Mouse (Mus musculus): ENCODE measurements around the gene Gdnf. TPM values are rescaled to one million over a fixed set of nuclear protein-coding genes. Genes with fewer than 3 reads are reported as not detected.

Gene Gdnf
- polyA plus RNA-seq, 1 experiment from 2014 or later: 1.5 TPM

DNA sequence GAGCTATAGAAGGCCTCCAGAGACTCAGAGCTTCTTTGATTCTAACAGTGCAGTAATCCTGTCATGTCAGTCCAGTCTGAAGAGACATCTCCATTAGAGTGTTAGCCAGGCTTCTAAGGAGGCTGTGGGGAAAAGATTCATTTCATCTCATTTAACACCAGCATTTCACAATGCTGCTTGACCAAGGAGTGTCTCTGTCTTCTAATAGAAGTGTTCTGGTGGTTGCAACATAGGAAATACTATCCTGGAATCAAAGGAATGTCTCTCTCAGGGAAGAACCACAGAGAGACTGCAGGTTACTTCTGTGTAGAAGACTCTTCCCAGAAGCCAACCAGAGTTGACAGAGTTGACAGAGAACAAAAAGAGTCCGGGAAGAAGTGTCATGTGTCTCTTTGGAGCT, 31.0 kb downstream of the Gdnf start:
- no peak overlapping the region for H3K4me2 ChIP-seq (ENCODE audit: low read depth, low read length)
- no peaks in the 10 kb centered on the region for H3K4me1 ChIP-seq (ENCODE audit: control insufficient read depth, insufficient read depth, low read length)
- no peaks in the 10 kb centered on the region for H3K27me3 ChIP-seq (ENCODE audit: control insufficient read depth, insufficient read depth, low read length)
- H3K4me3 ChIP-seq (replicated peaks; ENCODE audit: low read length): no peak overlapping the region
- H3K9me3 ChIP-seq (replicated peaks; ENCODE audit: control insufficient read depth, low read length): no peaks in the 10 kb centered on the region
- no peak overlapping the region for H3K9ac ChIP-seq (ENCODE audit: low read length)
- ATAC-seq (ENCODE audit: insufficient read depth, low FRiP score): no peak
- 85% methylated on average over 1 of the region's 1 CpGs for WGBS
- H3K36me3 ChIP-seq (ENCODE audit: control insufficient read depth, insufficient read depth, low read length): no peaks in the 10 kb centered on the region
- H3K27ac ChIP-seq (ENCODE audit: low read length): no peak overlapping the region

GRCm38 (mm10) chr15:7842398-7842797, 31.8 kb downstream of the Gdnf start:
- no peaks in the 10 kb centered on the region for H3K4me1 ChIP-seq (ENCODE audit: control insufficient read depth, insufficient read depth, low read length)
- WGBS: 85% methylated on average over 4 of the region's 4 CpGs
- no peaks in the 10 kb centered on the region for H3K36me3 ChIP-seq (ENCODE audit: control insufficient read depth, insufficient read depth, low read length)
- H3K27ac ChIP-seq (ENCODE audit: low read length): no peak overlapping the region
- no peak overlapping the region for H3K4me2 ChIP-seq (ENCODE audit: low read depth, low read length)
- ATAC-seq (ENCODE audit: insufficient read depth, low FRiP score): no peak
- no peak overlapping the region for H3K4me3 ChIP-seq (replicated peaks; ENCODE audit: low read length)
- no peaks in the 10 kb centered on the region for H3K9me3 ChIP-seq (replicated peaks; ENCODE audit: control insufficient read depth, low read length)
- H3K9ac ChIP-seq (ENCODE audit: low read length): no peak overlapping the region
- H3K27me3 ChIP-seq (ENCODE audit: control insufficient read depth, insufficient read depth, low read length): no peaks in the 10 kb centered on the region

DNA sequence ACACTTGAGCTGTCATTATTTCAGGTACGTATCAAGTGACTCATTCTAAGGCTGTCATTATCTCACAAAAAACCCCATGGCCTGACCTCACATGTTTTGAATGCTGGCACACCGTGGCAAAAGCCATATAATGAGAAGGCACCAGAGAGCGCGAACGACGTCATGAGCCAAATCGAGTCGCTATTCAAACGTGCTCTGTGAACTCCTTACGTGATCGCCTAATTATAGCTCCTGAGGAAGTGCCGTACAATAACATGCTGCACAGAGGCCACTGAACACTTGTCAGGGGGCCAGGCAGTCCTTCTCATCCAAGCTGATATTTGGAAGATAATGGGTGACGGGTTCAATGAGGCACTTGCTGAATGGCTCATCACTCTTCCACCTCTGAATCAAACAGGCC, 46.8 kb downstream of the Gdnf start:
- H3K27ac ChIP-seq (ENCODE audit: low read length): no peak overlapping the region
- H3K4me2 ChIP-seq (ENCODE audit: low read depth, low read length): no peak overlapping the region
- no peaks in the 10 kb centered on the region for H3K4me1 ChIP-seq (ENCODE audit: control insufficient read depth, insufficient read depth, low read length)
- no peak overlapping the region for H3K9ac ChIP-seq (ENCODE audit: low read length)
- no peaks in the 10 kb centered on the region for H3K36me3 ChIP-seq (ENCODE audit: control insufficient read depth, insufficient read depth, low read length)
- no peak overlapping the region for H3K4me3 ChIP-seq (replicated peaks; ENCODE audit: low read length)
- no peak for ATAC-seq (ENCODE audit: insufficient read depth, low FRiP score)
- H3K27me3 ChIP-seq (ENCODE audit: control insufficient read depth, insufficient read depth, low read length): no peaks in the 10 kb centered on the region
- H3K9me3 ChIP-seq (replicated peaks; ENCODE audit: control insufficient read depth, low read length): no peaks in the 10 kb centered on the region
- WGBS: 79% methylated on average over 13 of the region's 13 CpGs

DNA sequence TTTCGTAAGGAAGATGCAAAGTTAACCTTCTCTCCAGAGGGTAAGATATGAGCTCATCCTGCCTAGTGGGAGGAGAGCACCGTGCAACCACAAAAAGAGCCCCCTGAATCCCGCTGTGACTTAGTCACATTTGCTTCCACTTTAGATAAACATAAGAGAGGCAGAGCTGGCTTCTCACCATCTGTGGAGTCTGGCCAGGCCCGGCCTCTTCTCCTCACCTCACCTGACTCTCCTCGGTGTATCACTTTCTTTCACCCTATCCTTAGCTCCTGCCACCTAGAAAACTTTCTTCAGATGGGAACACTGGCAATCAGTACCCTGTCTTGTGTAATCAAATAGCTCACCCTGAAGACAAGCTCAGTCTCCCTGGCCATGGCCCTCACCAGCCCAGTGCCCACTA, 48.2 kb downstream of the Gdnf start:
- Histone ChIP-seq H3K9me3 (replicated peaks; ENCODE audit: control insufficient read depth, low read length) (no peaks in the 10 kb centered on the region), H3K4me3 (replicated peaks; ENCODE audit: low read length) (no peak overlapping the region), H3K27ac (ENCODE audit: low read length) (no peak overlapping the region), H3K4me1 (ENCODE audit: control insufficient read depth, insufficient read depth, low read length) (no peaks in the 10 kb centered on the region), H3K9ac (ENCODE audit: low read length) (no peak overlapping the region), H3K4me2 (ENCODE audit: low read depth, low read length) (no peak overlapping the region), H3K36me3 (ENCODE audit: control insufficient read depth, insufficient read depth, low read length) (no peaks in the 10 kb centered on the region), H3K27me3 (ENCODE audit: control insufficient read depth, insufficient read depth, low read length) (no peaks in the 10 kb centered on the region)
- 75% methylated on average over 5 of the region's 5 CpGs for WGBS
- ATAC-seq (ENCODE audit: insufficient read depth, low FRiP score): no peak

DNA sequence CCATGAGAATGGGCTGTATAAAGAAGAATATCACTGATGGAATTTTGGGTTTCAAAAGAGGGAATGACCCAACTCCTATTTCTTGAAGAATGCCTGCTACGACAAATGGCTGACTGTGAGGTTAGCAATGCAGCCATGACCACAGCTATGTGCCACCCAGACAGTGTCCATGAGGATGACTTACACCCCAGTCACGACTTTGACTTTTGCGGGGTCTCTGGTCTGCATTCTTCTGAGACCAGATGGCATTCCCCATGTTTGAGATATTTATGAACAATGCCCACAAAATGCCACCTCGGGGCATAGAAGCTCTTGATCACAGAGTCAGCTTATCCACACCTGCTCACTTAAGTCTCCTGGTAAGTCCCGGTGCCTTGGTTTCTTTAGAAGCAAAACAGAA, 52.2 kb downstream of the Gdnf start:
- no peaks in the 10 kb centered on the region for H3K4me1 ChIP-seq (ENCODE audit: control insufficient read depth, insufficient read depth, low read length)
- H3K4me3 ChIP-seq (replicated peaks; ENCODE audit: low read length): no peak overlapping the region
- no peak overlapping the region for H3K4me2 ChIP-seq (ENCODE audit: low read depth, low read length)
- no peaks in the 10 kb centered on the region for H3K27me3 ChIP-seq (ENCODE audit: control insufficient read depth, insufficient read depth, low read length)
- ATAC-seq (ENCODE audit: insufficient read depth, low FRiP score): no peak
- no peak overlapping the region for H3K9ac ChIP-seq (ENCODE audit: low read length)
- 84% methylated on average over 5 of the region's 5 CpGs for WGBS
- H3K9me3 ChIP-seq (replicated peaks; ENCODE audit: control insufficient read depth, low read length): no peaks in the 10 kb centered on the region
- H3K36me3 ChIP-seq (ENCODE audit: control insufficient read depth, insufficient read depth, low read length): no peaks in the 10 kb centered on the region
- H3K27ac ChIP-seq (ENCODE audit: low read length): no peak overlapping the region

DNA sequence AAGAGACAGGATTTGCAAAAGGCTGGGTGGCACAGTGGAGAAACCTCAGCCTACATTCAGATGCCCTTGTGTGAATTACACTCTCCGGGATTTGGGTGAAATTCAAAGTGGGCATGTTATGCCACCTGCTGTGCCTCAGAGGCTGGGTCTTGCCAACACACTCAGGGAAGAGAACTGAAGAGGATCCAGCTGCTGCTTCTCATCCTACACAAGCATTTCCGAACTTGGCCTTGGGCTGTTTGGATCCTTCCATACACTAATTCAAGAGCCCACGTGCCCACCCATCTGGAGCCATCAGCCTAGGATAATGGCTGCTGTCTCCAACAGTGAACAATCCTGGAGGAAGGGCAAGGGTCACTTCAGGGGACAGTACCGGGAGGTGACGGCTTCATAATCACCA, 52.7 kb downstream of the Gdnf start:
- H3K4me3 ChIP-seq (replicated peaks; ENCODE audit: low read length): no peak overlapping the region
- H3K4me2 ChIP-seq (ENCODE audit: low read depth, low read length): no peak overlapping the region
- no peaks in the 10 kb centered on the region for H3K4me1 ChIP-seq (ENCODE audit: control insufficient read depth, insufficient read depth, low read length)
- 61% methylated on average over 5 of the region's 5 CpGs for WGBS
- no peak for ATAC-seq (ENCODE audit: insufficient read depth, low FRiP score)
- no peaks in the 10 kb centered on the region for H3K36me3 ChIP-seq (ENCODE audit: control insufficient read depth, insufficient read depth, low read length)
- no peaks in the 10 kb centered on the region for H3K9me3 ChIP-seq (replicated peaks; ENCODE audit: control insufficient read depth, low read length)
- H3K9ac ChIP-seq (ENCODE audit: low read length): no peak overlapping the region
- no peak overlapping the region for H3K27ac ChIP-seq (ENCODE audit: low read length)
- H3K27me3 ChIP-seq (ENCODE audit: control insufficient read depth, insufficient read depth, low read length): no peaks in the 10 kb centered on the region

DNA sequence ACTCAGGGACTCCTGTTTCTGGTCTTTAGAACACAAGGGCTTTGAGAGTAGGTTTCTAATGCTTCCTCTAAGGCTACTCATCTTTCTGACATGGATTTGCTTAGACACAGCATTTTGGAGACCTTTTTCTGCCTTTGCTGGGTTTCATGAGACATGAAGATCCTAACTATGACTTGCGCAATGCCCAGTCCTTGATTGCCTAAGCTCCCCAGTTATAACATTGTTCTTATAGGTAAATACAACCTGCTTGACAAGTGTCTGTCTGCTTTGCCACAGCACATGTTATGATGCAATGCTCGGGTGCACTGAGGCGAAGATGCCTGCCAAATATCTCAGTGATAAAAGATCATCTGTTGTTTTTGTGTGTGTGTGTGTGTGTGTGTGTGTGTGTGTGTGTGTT, 54.7 kb downstream of the Gdnf start:
- H3K4me1 ChIP-seq (ENCODE audit: control insufficient read depth, insufficient read depth, low read length): no peaks in the 10 kb centered on the region
- H3K36me3 ChIP-seq (ENCODE audit: control insufficient read depth, insufficient read depth, low read length): no peaks in the 10 kb centered on the region
- H3K9me3 ChIP-seq (replicated peaks; ENCODE audit: control insufficient read depth, low read length): no peaks in the 10 kb centered on the region
- no peak for ATAC-seq (ENCODE audit: insufficient read depth, low FRiP score)
- no peaks in the 10 kb centered on the region for H3K27me3 ChIP-seq (ENCODE audit: control insufficient read depth, insufficient read depth, low read length)
- H3K4me3 ChIP-seq (replicated peaks; ENCODE audit: low read length): no peak overlapping the region
- H3K4me2 ChIP-seq (ENCODE audit: low read depth, low read length): no peak overlapping the region
- H3K27ac ChIP-seq (ENCODE audit: low read length): no peak overlapping the region
- whole genome bisulfite sequencing: 90% methylated on average over 3 of the region's 3 CpGs
- no peak overlapping the region for H3K9ac ChIP-seq (ENCODE audit: low read length)

DNA sequence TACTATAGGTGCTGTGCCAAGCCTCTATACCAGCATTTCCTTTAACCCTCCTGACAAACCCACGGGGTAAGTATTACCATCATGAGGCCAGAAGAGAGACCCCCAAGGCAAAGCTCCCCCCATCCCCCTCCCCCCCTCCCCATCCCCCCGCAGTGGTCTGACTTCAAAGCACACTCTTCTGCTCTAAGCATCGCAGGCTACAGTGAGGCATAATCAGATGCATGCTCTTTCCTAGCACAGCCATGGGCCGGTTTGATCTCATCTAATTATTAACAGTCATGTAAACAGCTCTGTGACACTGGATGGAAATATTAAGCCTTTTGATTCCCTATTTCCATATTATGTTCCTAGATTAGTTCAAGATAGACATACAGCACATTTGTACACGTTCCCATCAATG, 61.8 kb downstream of the Gdnf start:
- H3K9me3 ChIP-seq (replicated peaks; ENCODE audit: control insufficient read depth, low read length): no peaks in the 10 kb centered on the region
- no peak overlapping the region for H3K9ac ChIP-seq (ENCODE audit: low read length)
- H3K4me2 ChIP-seq (ENCODE audit: low read depth, low read length): no peak overlapping the region
- H3K27me3 ChIP-seq (ENCODE audit: control insufficient read depth, insufficient read depth, low read length): no peaks in the 10 kb centered on the region
- no peak for ATAC-seq (ENCODE audit: insufficient read depth, low FRiP score)
- H3K36me3 ChIP-seq (ENCODE audit: control insufficient read depth, insufficient read depth, low read length): no peaks in the 10 kb centered on the region
- H3K4me3 ChIP-seq (replicated peaks; ENCODE audit: low read length): no peak overlapping the region
- 66% methylated on average over 5 of the region's 5 CpGs for WGBS
- no peaks in the 10 kb centered on the region for H3K4me1 ChIP-seq (ENCODE audit: control insufficient read depth, insufficient read depth, low read length)
- H3K27ac ChIP-seq (ENCODE audit: low read length): no peak overlapping the region

DNA sequence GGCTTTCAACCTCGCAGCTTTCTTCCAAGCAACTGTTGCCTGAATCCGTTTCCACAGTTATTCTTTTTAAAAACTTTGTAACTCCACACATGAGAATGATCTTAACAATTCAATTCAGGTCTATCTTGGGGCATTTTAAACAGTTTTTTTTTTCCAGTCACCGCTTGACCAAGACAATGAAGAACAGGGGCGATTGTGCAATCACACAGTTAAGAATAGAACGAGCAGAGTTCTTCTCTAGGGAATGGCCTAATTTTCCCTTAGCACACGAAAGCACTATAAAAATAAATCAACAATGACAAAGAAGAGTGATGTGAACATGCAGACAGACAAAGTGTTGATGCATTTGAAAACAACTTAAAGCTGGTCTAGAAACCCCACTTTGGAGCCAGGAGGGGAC, 65.2 kb downstream of the Gdnf start:
- Histone ChIP-seq H3K27me3 (ENCODE audit: control insufficient read depth, insufficient read depth, low read length) (no peaks in the 10 kb centered on the region), H3K36me3 (ENCODE audit: control insufficient read depth, insufficient read depth, low read length) (no peaks in the 10 kb centered on the region), H3K27ac (ENCODE audit: low read length) (no peak overlapping the region), H3K9ac (ENCODE audit: low read length) (no peak overlapping the region), H3K9me3 (replicated peaks; ENCODE audit: control insufficient read depth, low read length) (no peaks in the 10 kb centered on the region), H3K4me3 (replicated peaks; ENCODE audit: low read length) (no peak overlapping the region), H3K4me2 (ENCODE audit: low read depth, low read length) (no peak overlapping the region), H3K4me1 (ENCODE audit: control insufficient read depth, insufficient read depth, low read length) (no peaks in the 10 kb centered on the region)
- 68% methylated on average over 6 of the region's 6 CpGs for WGBS
- ATAC-seq (ENCODE audit: insufficient read depth, low FRiP score): no peak

Data from stomach, embryonic 16.5 days (tissue).